11 mouse cellular contexts compared by ENCODE assay signal in genomic region chr6:98666388-98666989, GRCm38 (mm10).
DNase-seq lines count a peak whose midpoint lies in the region; ATAC-seq and TF ChIP-seq lines count a peak whose summit lies in the region.
"Had no signal": no experiment of that assay in that cellular context is flagged by ENCODE, and none has a peak within 500 bp of the region (broad histone marks: within the 10 kb centered on the region; RNA-seq: fewer than 3 reads in every experiment).

No protein-coding gene starts in this region.

- no peak for DNase-seq in heart, postnatal 10 days
- DNase-seq in embryonic facial prominence, embryonic 11.5 days (ENCODE audit: low spot score), result no peak
- DNase-seq in limb, embryonic 11.5 days (ENCODE audit: low spot score), result peak; percentile 27
- DNase-seq in right cerebral cortex, postnatal 36 days (ENCODE audit: low spot score in 2 of 2), result no peak
- no peak for DNase-seq in spleen, postnatal 10 days (ENCODE audit: low spot score in 2 of 2)
- DNase-seq: cerebellum, postnatal 14 days; kidney, postnatal 36 days; lung, adult 2 months had no signal

- no peak for TF ChIP-seq CTCF in E14TG2a.4 (conservative IDR thresholded peaks at IDR 0.05; ENCODE audit: low read length)

- no peak overlapping the region for H3K9ac ChIP-seq in heart, embryonic 11.5 days (ENCODE audit: low read depth, low read length)
- peak overlapping the region; percentile 22; the same call in 1 of the 2 replicates for H3K9ac ChIP-seq in embryonic facial prominence, embryonic 11.5 days (replicated peaks; ENCODE audit: low read length)
- no peak overlapping the region for H3K9ac ChIP-seq in limb, embryonic 11.5 days (ENCODE audit: low read length)
- H3K9ac ChIP-seq in intestine, embryonic 16.5 days (ENCODE audit: low read depth, low read length), result no peak overlapping the region

- peaks cover 3% of the 10 kb centered on the region; the same call in 1 of the 2 replicates for H3K4me1 ChIP-seq in heart, embryonic 11.5 days (ENCODE audit: control insufficient read depth, insufficient read depth, low read length)
- H3K4me1 ChIP-seq in E14TG2a.4 (replicated peaks; ENCODE audit: low read depth, low read length), result peaks cover 30% of the 10 kb centered on the region
- H3K4me1 ChIP-seq in embryonic facial prominence, embryonic 11.5 days (ENCODE audit: control insufficient read depth, insufficient read depth, low read length), result no peaks in the 10 kb centered on the region
- no peaks in the 10 kb centered on the region for H3K4me1 ChIP-seq in limb, embryonic 11.5 days (ENCODE audit: control insufficient read depth, insufficient read depth, low read length)
- H3K4me1 ChIP-seq in intestine, embryonic 16.5 days (ENCODE audit: control insufficient read depth, insufficient read depth, low read length), result no peaks in the 10 kb centered on the region

- peak overlapping the region; percentile 50 for H3K4me2 ChIP-seq in heart, embryonic 11.5 days
- no peak overlapping the region for H3K4me2 ChIP-seq in embryonic facial prominence, embryonic 11.5 days (ENCODE audit: low read depth, low read length)
- no peak overlapping the region for H3K4me2 ChIP-seq in limb, embryonic 11.5 days (ENCODE audit: low read depth, severe bottlenecking)
- H3K4me2 ChIP-seq in intestine, embryonic 16.5 days (ENCODE audit: low read depth, low read length), result no peak overlapping the region

- ATAC-seq in heart, embryonic 11.5 days (replicated peaks; ENCODE audit: insufficient number of reproducible peaks, low FRiP score, low TSS enrichment), result no peak
- ATAC-seq in embryonic facial prominence, embryonic 11.5 days (replicated peaks; ENCODE audit: insufficient number of reproducible peaks, low FRiP score, low TSS enrichment, low read depth), result no peak
- ATAC-seq in limb, embryonic 11.5 days (ENCODE audit: insufficient number of reproducible peaks, low FRiP score, low TSS enrichment, low read depth), result no peak
- ATAC-seq in intestine, embryonic 16.5 days, result no peak

- intact Hi-C loops in heart, postnatal 10 days (cut with DNase I), result no loop called here

- no peaks in the 10 kb centered on the region for H3K36me3 ChIP-seq in heart, embryonic 11.5 days (ENCODE audit: control insufficient read depth, insufficient read depth, low read length)
- H3K36me3 ChIP-seq in E14TG2a.4 (ENCODE audit: insufficient read depth, low read length), result no peaks in the 10 kb centered on the region
- no peaks in the 10 kb centered on the region for H3K36me3 ChIP-seq in embryonic facial prominence, embryonic 11.5 days (replicated peaks; ENCODE audit: control insufficient read depth, insufficient read depth, low read depth, low read length)
- H3K36me3 ChIP-seq in limb, embryonic 11.5 days (ENCODE audit: control insufficient read depth, insufficient read depth, low read length), result no peaks in the 10 kb centered on the region
- H3K36me3 ChIP-seq in intestine, embryonic 16.5 days (ENCODE audit: control insufficient read depth, insufficient read depth, low read length), result no peaks in the 10 kb centered on the region

- H3K27ac ChIP-seq in heart, embryonic 11.5 days (ENCODE audit: low read depth, low read length), result no peak overlapping the region
- H3K27ac ChIP-seq in embryonic facial prominence, embryonic 11.5 days (replicated peaks; ENCODE audit: low read depth, low read length), result no peak overlapping the region
- H3K27ac ChIP-seq in limb, embryonic 11.5 days (replicated peaks; ENCODE audit: low read depth, low read length), result no peak overlapping the region
- H3K27ac ChIP-seq in intestine, embryonic 16.5 days (ENCODE audit: low read length), result no peak overlapping the region

- H3K9me3 ChIP-seq in heart, embryonic 11.5 days (replicated peaks; ENCODE audit: control insufficient read depth, low read length), result no peaks in the 10 kb centered on the region
- no peaks in the 10 kb centered on the region for H3K9me3 ChIP-seq in E14TG2a.4 (ENCODE audit: low read length)
- no peaks in the 10 kb centered on the region for H3K9me3 ChIP-seq in embryonic facial prominence, embryonic 11.5 days (replicated peaks; ENCODE audit: control insufficient read depth, low read length)
- no peaks in the 10 kb centered on the region for H3K9me3 ChIP-seq in limb, embryonic 11.5 days (ENCODE audit: control insufficient read depth, low read length)
- no peaks in the 10 kb centered on the region for H3K9me3 ChIP-seq in intestine, embryonic 16.5 days (ENCODE audit: control insufficient read depth, low read length)

- no peaks in the 10 kb centered on the region for H3K27me3 ChIP-seq in heart, embryonic 11.5 days (ENCODE audit: control insufficient read depth, insufficient read depth, low read length)
- H3K27me3 ChIP-seq in E14TG2a.4 (ENCODE audit: insufficient read depth, low read length), result peaks cover 4% of the 10 kb centered on the region; the same call in 1 of the 2 replicates
- H3K27me3 ChIP-seq in embryonic facial prominence, embryonic 11.5 days (ENCODE audit: control insufficient read depth, insufficient read depth, low read length), result no peaks in the 10 kb centered on the region
- H3K27me3 ChIP-seq in limb, embryonic 11.5 days (ENCODE audit: control insufficient read depth, insufficient read depth, low read length), result no peaks in the 10 kb centered on the region
- H3K27me3 ChIP-seq in intestine, embryonic 16.5 days (replicated peaks; ENCODE audit: control insufficient read depth, insufficient read depth, low read length), result no peaks in the 10 kb centered on the region

- WGBS in heart, embryonic 11.5 days (ENCODE audit: insufficient replicate concordance), result 12% methylated on average over 11 of the region's 11 CpGs
- WGBS in embryonic facial prominence, embryonic 11.5 days, result 13% methylated on average over 11 of the region's 11 CpGs
- 20% methylated on average over 11 of the region's 11 CpGs for WGBS in limb, embryonic 11.5 days
- WGBS in intestine, embryonic 16.5 days, result 35% methylated on average over 11 of the region's 11 CpGs

- no peak overlapping the region for H3K4me3 ChIP-seq in heart, embryonic 11.5 days (ENCODE audit: low read depth, low read length)
- H3K4me3 ChIP-seq in E14TG2a.4 (replicated peaks; ENCODE audit: low read length), result peak overlapping the region; percentile 26
- no peak overlapping the region for H3K4me3 ChIP-seq in embryonic facial prominence, embryonic 11.5 days (ENCODE audit: low read depth, low read length)
- no peak overlapping the region for H3K4me3 ChIP-seq in limb, embryonic 11.5 days (ENCODE audit: low read depth, low read length)
- no peak overlapping the region for H3K4me3 ChIP-seq in intestine, embryonic 16.5 days (ENCODE audit: low read length)
